Mouse (Mus musculus) myocyte (in vitro differentiated cells): ENCODE measurements around the gene Dis3l2.

Source experiments
- CEBPB ChIP-seq: IDR thresholded peaks from 2 replicates; pipeline ENCODE4 v1.6.1; 2011; ENCODE audit warnings: mild to moderate bottlenecking, moderate library complexity; ENCODE audit not compliant: poor library complexity, insufficient read depth, severe bottlenecking
- MAX ChIP-seq: IDR thresholded peaks from one replicate; pipeline ENCODE4 v1.6.1; 2011; ENCODE audit warnings: low read depth, mild to moderate bottlenecking, control low read depth
- MYOD1 ChIP-seq, 3 experiments: IDR thresholded peaks; one replicate each; pipeline ENCODE4 v1.6.1; 2011; ENCODE audit warnings: control low read depth in 2 of 3, low read depth in 2 of 3, mild to moderate bottlenecking in 2 of 3, moderate library complexity in 1 of 3; ENCODE audit not compliant: insufficient read length in 2 of 3, control insufficient read depth in 1 of 3
- POLR2A ChIP-seq: IDR thresholded peaks from one replicate; pipeline ENCODE4 v1.6.1; 2011; ENCODE audit warnings: low read depth, mild to moderate bottlenecking, control low read depth, moderate library complexity; ENCODE audit not compliant: insufficient read length
- POLR2AphosphoS2 ChIP-seq: IDR thresholded peaks from one replicate; pipeline ENCODE4 v1.6.1; 2011; ENCODE audit warnings: low read depth, control low read depth; ENCODE audit not compliant: insufficient read length
- TCF12 ChIP-seq: IDR thresholded peaks from one replicate; pipeline ENCODE4 v1.6.1; 2011; ENCODE audit warnings: mild to moderate bottlenecking, control low read depth; ENCODE audit not compliant: poor library complexity, insufficient read depth, severe bottlenecking
- USF1 ChIP-seq: IDR thresholded peaks from one replicate; pipeline ENCODE4 v1.6.1; 2011; ENCODE audit warnings: low read depth, mild to moderate bottlenecking, control low read depth, moderate library complexity

GRCm38 (mm10) chr1:86994023-86994422 is 290.4 kb downstream of the Dis3l2 start:
- no peak for TF ChIP-seq POLR2AphosphoS2
- no peak for TF ChIP-seq POLR2A
- TF ChIP-seq MAX: no peak
- no peak for TF ChIP-seq USF1
- no peak for TF ChIP-seq TCF12
- TF ChIP-seq MYOD1 (IDR thresholded peaks at IDR 0.05; ENCODE audit: control insufficient read depth in 1 of 3, insufficient read length in 2 of 3, low read depth in 2 of 3): no peak
- no peak for TF ChIP-seq CEBPB
